Mouse (Mus musculus) embryonic fibroblast, embryonic 13.5 days (primary cell): ENCODE data around the gene Tnk1.

Experiments used
- CTCF ChIP-seq: IDR thresholded peaks from 2 replicates; pipeline ENCODE4 v1.5.1; 2011; ENCODE audit warnings: mild to moderate bottlenecking, control low read depth, low read length, moderate library complexity, borderline replicate concordance; ENCODE audit not compliant: insufficient read depth
- POLR2A ChIP-seq: IDR thresholded peaks from 2 replicates; pipeline ENCODE4 v1.6.1; 2011; ENCODE audit warnings: low read depth, mild to moderate bottlenecking, control low read depth, low read length, moderate library complexity

DNA sequence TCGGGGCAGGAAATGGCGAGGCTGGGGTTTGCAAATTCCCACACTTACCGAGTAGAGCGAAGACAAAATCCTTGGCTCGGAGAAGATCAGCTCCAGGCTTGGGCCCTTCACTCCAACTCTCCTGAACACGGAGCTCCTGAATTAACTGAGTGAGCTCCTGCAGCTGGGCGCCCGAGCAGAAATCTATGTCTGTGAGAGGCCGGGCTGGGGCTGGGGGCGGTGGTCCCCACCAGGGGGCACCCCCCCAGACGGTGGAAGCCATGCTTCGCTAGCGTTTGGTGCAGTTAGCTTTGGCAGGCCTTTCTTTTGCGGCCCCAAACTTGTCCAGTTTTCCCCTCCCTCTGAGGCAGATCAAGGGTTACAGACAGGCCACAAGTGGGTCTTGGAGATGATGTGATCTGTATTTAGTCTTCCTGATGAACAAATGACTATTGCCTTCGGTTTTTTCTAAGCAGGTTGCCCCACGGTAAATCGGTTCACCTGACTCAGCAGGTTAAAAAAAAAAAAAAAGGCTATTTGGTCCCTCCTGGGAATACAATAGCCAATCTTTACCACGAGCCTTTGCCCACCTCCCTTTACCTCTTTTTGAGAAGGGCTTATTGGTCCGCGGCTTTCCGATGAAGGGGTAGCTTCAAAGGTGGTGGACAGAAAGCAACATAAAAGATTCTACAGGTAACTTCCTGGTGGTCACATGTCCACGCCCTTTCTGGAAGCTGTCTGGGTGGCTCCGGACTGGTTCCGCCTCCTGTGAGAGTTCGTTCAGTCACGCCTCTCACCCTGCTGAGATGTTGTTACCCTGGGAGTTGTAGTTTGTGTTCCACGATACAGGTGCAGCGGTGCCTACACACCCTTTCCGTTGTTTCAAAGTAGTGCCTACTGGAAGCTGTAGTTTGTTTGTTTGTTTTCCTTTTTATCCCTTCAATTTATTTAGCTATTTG is 53.3 kb downstream of the Tnk1 start, which contains the start of gene Tmem102:
- TF ChIP-seq CTCF (no peak), POLR2A (no peak)
